Mouse (Mus musculus) kidney, embryonic 16.5 days (tissue): Measurements from ENCODE around the gene Pld5. TPM values are rescaled to one million over a fixed set of nuclear protein-coding genes. Genes with fewer than 3 reads are reported as not detected.
A peak's percentile ranks its signal among the peaks of the same experiment; 100 is the strongest.

Experiments used
- ATAC-seq: fragments of 200-750 bp; cut with Nextera tagmentation; 2 replicates; pipeline ENCODE4 v1.8.0; 2017; ENCODE audit warnings: moderate TSS enrichment; ENCODE audit not compliant: low FRiP score, low TSS enrichment
- H3K27ac ChIP-seq: fragments of 300-500 bp; sonication (generic); 2 replicates; pipeline ENCODE4 v1.5.1; 2014; ENCODE audit warnings: low read length
- H3K27me3 ChIP-seq: fragments of 300-500 bp; sonication (generic); 2 replicates; pipeline ENCODE4 v1.6.1; 2014; ENCODE audit warnings: low read length, control low read depth, mixed read lengths; ENCODE audit not compliant: insufficient read depth
- H3K36me3 ChIP-seq: fragments of 300-500 bp; sonication (generic); 2 replicates; pipeline ENCODE4 v1.6.1; 2014; ENCODE audit warnings: low read length, control low read depth, mixed read lengths; ENCODE audit not compliant: insufficient read depth
- H3K4me1 ChIP-seq: fragments of 300-500 bp; sonication (generic); 2 replicates; pipeline ENCODE4 v1.6.1; 2014; ENCODE audit warnings: low read length, control low read depth, mixed read lengths; ENCODE audit not compliant: insufficient read depth
- H3K4me2 ChIP-seq: fragments of 300-500 bp; sonication (generic); replicated peaks from 2 replicates; pipeline ENCODE4 v1.6.1; 2014; ENCODE audit warnings: low read depth, low read length
- H3K4me3 ChIP-seq: fragments of 300-500 bp; sonication (generic); 2 replicates; pipeline ENCODE4 v1.5.1; 2014; ENCODE audit warnings: mild to moderate bottlenecking, low read length
- H3K9ac ChIP-seq: fragments of 300-500 bp; sonication (generic); replicated peaks from 2 replicates; pipeline ENCODE4 v1.6.1; 2014; ENCODE audit warnings: low read length
- H3K9me3 ChIP-seq: fragments of 300-500 bp; sonication (generic); 2 replicates; pipeline ENCODE4 v1.6.1; 2016; ENCODE audit warnings: low read length, control low read depth
- WGBS: fragments of 180-500 bp; shearing (Covaris S2); extraction: QIAGEN DNeasy Blood & Tissue Kit; methylation state at CpG from one replicate; pipeline ENCODE4 v1.1.7; 2014; 5-methylcytosine and 5-hydroxymethylcytosine counted together
- polyA plus RNA-seq: library from polyadenylated mRNA; unstranded; fragments of >200 nt; fragmentation: Nextera tagmentation; extraction: Ambion mirVana; gene quantifications from 2 replicates; pipeline ENCODE4 v1.2.1, GENCODE M21; 2015

The Pld5 gene
- polyA plus RNA-seq, 1 experiment from 2014 or later: 1.9 TPM

GRCm38 (mm10) chr1:176098685-176099320 lies 176.3 kb downstream of the Pld5 start:
- Histone ChIP-seq H3K4me2 (no peak overlapping the region), H3K27ac (no peak overlapping the region), H3K4me3 (no peak overlapping the region), H3K9ac (no peak overlapping the region), H3K27me3 (no peaks in the 10 kb centered on the region), H3K36me3 (no peaks in the 10 kb centered on the region), H3K9me3 (no peaks in the 10 kb centered on the region), H3K4me1 (no peaks in the 10 kb centered on the region)
- ATAC-seq: peak; percentile 15; the same call in 1 of the 2 replicates
- 22% methylated on average over 7 of the region's 7 CpGs for WGBS

GRCm38 (mm10) chr1:176092119-176092518 lies 183.0 kb downstream of the Pld5 start:
- no peaks in the 10 kb centered on the region for H3K4me1 ChIP-seq
- ATAC-seq: 0 out of 2 replicates have a peak, but pooled peaks have one; percentile 19
- no peak overlapping the region for H3K27ac ChIP-seq
- H3K4me2 ChIP-seq: no peak overlapping the region
- H3K9me3 ChIP-seq: no peaks in the 10 kb centered on the region
- H3K36me3 ChIP-seq: no peaks in the 10 kb centered on the region
- 73% methylated on average over 2 of the region's 2 CpGs for WGBS
- no peak overlapping the region for H3K4me3 ChIP-seq
- no peak overlapping the region for H3K9ac ChIP-seq
- no peaks in the 10 kb centered on the region for H3K27me3 ChIP-seq

GRCm38 (mm10) chr1:176089382-176089781 lies 185.7 kb downstream of the Pld5 start:
- no peaks in the 10 kb centered on the region for H3K36me3 ChIP-seq
- no peaks in the 10 kb centered on the region for H3K27me3 ChIP-seq
- H3K9me3 ChIP-seq: no peaks in the 10 kb centered on the region
- no peaks in the 10 kb centered on the region for H3K4me1 ChIP-seq
- H3K27ac ChIP-seq: no peak overlapping the region
- H3K4me3 ChIP-seq: no peak overlapping the region
- no peak overlapping the region for H3K9ac ChIP-seq
- ATAC-seq: no peak
- H3K4me2 ChIP-seq: no peak overlapping the region
- 83% methylated on average over 3 of the region's 3 CpGs for WGBS

- Histone ChIP-seq H3K9ac (no peak overlapping the region), H3K9me3 (no peaks in the 10 kb centered on the region), H3K36me3 (no peaks in the 10 kb centered on the region), H3K4me1 (no peaks in the 10 kb centered on the region), H3K27ac (no peak overlapping the region), H3K4me3 (no peak overlapping the region), H3K4me2 (no peak overlapping the region), H3K27me3 (no peaks in the 10 kb centered on the region)
- no peak for ATAC-seq
- WGBS: 78% methylated on average over 13 of the region's 13 CpGs
Observed at GRCm38 (mm10) chr1:176085952-176086648, 189.0 kb downstream of the Pld5 start.

GRCm38 (mm10) chr1:176082306-176082705 lies 192.8 kb downstream of the Pld5 start:
- 42% methylated on average over 4 of the region's 4 CpGs for WGBS
- H3K9me3 ChIP-seq: no peaks in the 10 kb centered on the region
- no peak overlapping the region for H3K9ac ChIP-seq
- no peak overlapping the region for H3K4me2 ChIP-seq
- H3K4me3 ChIP-seq: no peak overlapping the region
- no peak overlapping the region for H3K27ac ChIP-seq
- no peaks in the 10 kb centered on the region for H3K27me3 ChIP-seq
- H3K4me1 ChIP-seq: no peaks in the 10 kb centered on the region
- ATAC-seq: no peak
- no peaks in the 10 kb centered on the region for H3K36me3 ChIP-seq

- Histone ChIP-seq H3K4me2 (no peak overlapping the region), H3K4me1 (no peaks in the 10 kb centered on the region), H3K27me3 (no peaks in the 10 kb centered on the region), H3K36me3 (no peaks in the 10 kb centered on the region), H3K9me3 (no peaks in the 10 kb centered on the region), H3K27ac (no peak overlapping the region), H3K4me3 (no peak overlapping the region), H3K9ac (no peak overlapping the region)
- no peak for ATAC-seq
- 59% methylated on average over 2 of the region's 2 CpGs for WGBS
Observed at GRCm38 (mm10) chr1:176080969-176081368, 194.1 kb downstream of the Pld5 start.

- no peak overlapping the region for H3K4me2 ChIP-seq
- H3K27me3 ChIP-seq: no peaks in the 10 kb centered on the region
- H3K4me3 ChIP-seq: no peak overlapping the region
- no peaks in the 10 kb centered on the region for H3K9me3 ChIP-seq
- H3K4me1 ChIP-seq: no peaks in the 10 kb centered on the region
- H3K36me3 ChIP-seq: no peaks in the 10 kb centered on the region
- ATAC-seq: no peak
- no peak overlapping the region for H3K27ac ChIP-seq
- 56% methylated on average over 7 of the region's 7 CpGs for WGBS
- H3K9ac ChIP-seq: no peak overlapping the region
Observed at GRCm38 (mm10) chr1:176078410-176078809, 196.7 kb downstream of the Pld5 start.

GRCm38 (mm10) chr1:176076799-176077198 lies 198.3 kb downstream of the Pld5 start:
- H3K4me3 ChIP-seq: no peak overlapping the region
- ATAC-seq: no peak
- no peak overlapping the region for H3K27ac ChIP-seq
- H3K9me3 ChIP-seq: no peaks in the 10 kb centered on the region
- no peaks in the 10 kb centered on the region for H3K36me3 ChIP-seq
- no peak overlapping the region for H3K9ac ChIP-seq
- no peaks in the 10 kb centered on the region for H3K4me1 ChIP-seq
- no peaks in the 10 kb centered on the region for H3K27me3 ChIP-seq
- H3K4me2 ChIP-seq: no peak overlapping the region

- H3K36me3 ChIP-seq: no peaks in the 10 kb centered on the region
- H3K27me3 ChIP-seq: no peaks in the 10 kb centered on the region
- no peaks in the 10 kb centered on the region for H3K9me3 ChIP-seq
- H3K4me2 ChIP-seq: no peak overlapping the region
- no peak overlapping the region for H3K9ac ChIP-seq
- H3K4me3 ChIP-seq: no peak overlapping the region
- H3K4me1 ChIP-seq: no peaks in the 10 kb centered on the region
- no peak for ATAC-seq
- no peak overlapping the region for H3K27ac ChIP-seq
Observed at GRCm38 (mm10) chr1:176075810-176076209, 199.3 kb downstream of the Pld5 start.

- 68% methylated on average over 1 of the region's 1 CpGs for WGBS
- no peaks in the 10 kb centered on the region for H3K4me1 ChIP-seq
- no peaks in the 10 kb centered on the region for H3K36me3 ChIP-seq
- no peak overlapping the region for H3K27ac ChIP-seq
- H3K9ac ChIP-seq: no peak overlapping the region
- no peaks in the 10 kb centered on the region for H3K9me3 ChIP-seq
- no peak overlapping the region for H3K4me3 ChIP-seq
- peak; percentile 85; the same call in 1 of the 2 replicates for ATAC-seq
- no peaks in the 10 kb centered on the region for H3K27me3 ChIP-seq
- no peak overlapping the region for H3K4me2 ChIP-seq
Observed at GRCm38 (mm10) chr1:176075409-176075808, 199.7 kb downstream of the Pld5 start.
